Mouse (Mus musculus) brain, embryonic 14.5 days (tissue): Measurements from ENCODE around the gene Vps45.

Source experiments
- CTCF ChIP-seq: fragments of 200-500 bp; IDR thresholded peaks from 2 replicates; pipeline ENCODE4 v1.5.1; 2012; ENCODE audit warnings: inconsistent platforms, mild to moderate bottlenecking, moderate library complexity, borderline replicate concordance; ENCODE audit not compliant: insufficient read depth, insufficient read length; ENCODE audit errors: extremely low read depth
- POLR2A ChIP-seq: fragments of 200-500 bp; IDR thresholded peaks from 2 replicates; pipeline ENCODE4 v1.6.1; 2012; ENCODE audit warnings: mild to moderate bottlenecking, inconsistent platforms, borderline replicate concordance; ENCODE audit not compliant: poor library complexity, insufficient read depth, insufficient read length, severe bottlenecking; ENCODE audit errors: extremely low read depth

DNA sequence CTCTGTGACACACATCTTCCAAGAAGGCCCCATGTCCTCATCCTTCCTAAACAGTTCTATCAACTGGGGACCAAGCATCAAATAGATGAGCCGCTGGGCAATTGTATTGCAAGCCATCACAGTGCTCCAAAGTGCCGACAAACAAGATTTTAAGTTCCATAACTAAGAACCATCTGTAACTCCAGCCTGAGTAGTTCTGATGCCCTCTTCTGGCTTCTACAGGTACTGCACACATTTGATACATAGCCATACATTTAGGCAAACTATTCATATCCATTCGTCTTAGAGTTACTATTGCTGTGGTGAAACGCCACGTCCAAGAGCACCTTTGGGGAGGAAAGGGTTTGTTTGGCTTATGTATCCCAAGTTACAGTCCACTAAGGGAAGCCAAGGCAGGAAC is 99.2 kb downstream of the Vps45 start:
- TF ChIP-seq CTCF = no peak
- no peak for TF ChIP-seq POLR2A
